Mouse (Mus musculus) hematopoietic stem cell, adult 5-6 weeks (primary cell): ENCODE measurements around the gene Vhl. TPM values are rescaled to one million over a fixed set of nuclear protein-coding genes. Genes with fewer than 3 reads are reported as not detected.

Source experiments
- ATAC-seq, 2 experiments: fragments of 125-278 bp in 1 of 2; replicated peaks in 1 of 2; 2 replicates each; pipeline ENCODE4 v1.8.0; 2016 to 2017; ENCODE audit warnings: inconsistent platforms in 2 of 2, mild to moderate bottlenecking in 2 of 2, moderate number of reproducible peaks in 2 of 2, low read depth in 1 of 2, moderate TSS enrichment in 1 of 2; ENCODE audit not compliant: low FRiP score in 2 of 2, poor library complexity in 2 of 2, severe bottlenecking in 2 of 2, insufficient read depth in 1 of 2, low TSS enrichment in 1 of 2
- total RNA-seq: library from RNA; stranded (forward); fragments of 172-1452, 232-1000 nt; gene quantifications from 2 replicates; pipeline ENCODE4 v1.2.3, GENCODE M21; 2017

Vhl gene
- total RNA-seq, 1 experiment from 2014 or later = 13.5 TPM

DNA sequence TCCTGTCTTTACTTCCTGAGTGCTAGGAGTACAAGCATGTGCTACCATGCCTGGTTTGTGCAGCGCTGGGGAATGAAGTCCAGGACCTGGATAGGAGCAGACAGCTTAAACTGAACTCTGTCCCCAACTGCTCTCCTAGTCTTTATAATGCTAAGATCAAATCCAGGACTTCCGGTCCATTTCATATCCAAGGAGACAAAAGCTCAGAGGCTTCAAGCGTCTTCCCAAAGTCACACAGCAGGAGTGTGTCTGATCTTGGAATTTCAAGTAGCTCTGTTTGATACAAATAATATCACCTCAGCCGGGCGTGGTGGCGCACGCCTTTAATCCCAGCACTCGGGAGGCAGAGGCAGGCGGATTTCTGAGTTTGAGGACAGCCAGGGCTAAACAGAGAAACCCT lies 52.2 kb downstream of the Vhl start:
- ATAC-seq = no peak

DNA sequence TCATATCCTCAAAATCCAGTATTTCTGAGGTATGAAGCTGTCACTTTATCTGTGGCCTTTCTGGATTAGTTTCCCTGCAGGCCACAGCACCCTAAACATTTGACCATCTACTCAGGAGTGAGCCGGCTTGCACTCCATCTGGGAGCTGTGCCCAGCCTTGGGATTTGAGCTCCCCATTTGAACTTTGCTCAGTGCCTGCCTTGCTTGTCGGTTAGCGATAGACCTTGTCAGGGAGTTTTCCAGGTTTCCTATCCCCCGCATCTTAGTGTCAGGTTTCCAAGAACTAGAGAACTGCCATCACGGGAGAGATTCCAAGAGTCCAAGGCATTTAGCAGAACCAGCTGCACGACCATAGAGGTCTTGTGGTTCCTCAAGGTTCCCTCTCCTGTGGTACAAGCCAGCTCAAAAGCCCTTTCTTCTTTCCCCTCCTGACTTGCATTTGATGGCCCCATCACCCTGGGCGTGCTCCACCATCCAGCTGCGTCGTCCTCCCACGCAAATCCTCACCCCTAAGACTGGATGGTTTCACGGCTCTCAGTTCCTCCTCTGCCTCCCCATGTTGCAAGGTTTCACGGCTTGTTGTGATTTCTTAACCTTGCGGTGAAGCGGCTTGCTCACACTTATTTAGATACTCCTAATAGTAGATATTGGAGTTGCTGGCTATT lies 53.4 kb downstream of the Vhl start:
- peak; percentile 19 to 35; a peak in 1 of 4 replicates for ATAC-seq

DNA sequence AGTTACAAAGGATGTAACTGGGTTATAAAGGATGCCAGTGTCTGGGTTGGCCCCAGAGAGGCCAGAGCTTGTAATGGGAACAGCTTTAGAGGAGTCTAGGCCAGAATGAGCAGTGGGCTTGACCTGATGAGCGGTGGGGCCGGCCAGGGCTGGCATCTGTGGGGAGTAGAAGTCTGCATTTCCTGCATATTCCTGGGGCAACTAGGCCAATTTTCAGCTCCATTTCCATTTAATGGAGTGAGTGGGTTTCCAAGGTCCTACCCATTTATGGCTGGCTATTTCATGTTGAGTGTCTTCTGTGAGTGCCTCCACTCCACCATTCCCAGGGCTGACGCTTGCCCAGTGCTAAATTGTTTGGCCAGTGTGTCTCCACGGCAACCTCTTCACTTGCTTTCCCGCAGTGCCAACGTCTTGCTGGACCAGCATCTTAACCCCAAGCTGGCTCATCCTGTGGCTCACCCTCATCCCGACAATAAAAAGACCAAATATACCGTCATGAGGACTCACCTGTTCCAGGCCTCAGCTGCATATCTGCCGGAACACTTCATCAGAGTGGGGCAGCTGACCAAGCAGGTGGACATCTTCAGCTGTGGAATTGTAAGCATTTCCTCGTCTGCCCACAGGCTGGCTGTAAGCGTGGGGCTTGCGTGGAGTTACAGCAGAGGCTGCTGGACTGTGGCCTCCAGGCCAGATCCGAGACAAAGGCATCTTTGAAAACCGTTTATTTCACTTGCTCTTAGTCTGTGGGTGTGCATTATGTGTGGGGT lies 54.7 kb downstream of the Vhl start:
- no peak for ATAC-seq

DNA sequence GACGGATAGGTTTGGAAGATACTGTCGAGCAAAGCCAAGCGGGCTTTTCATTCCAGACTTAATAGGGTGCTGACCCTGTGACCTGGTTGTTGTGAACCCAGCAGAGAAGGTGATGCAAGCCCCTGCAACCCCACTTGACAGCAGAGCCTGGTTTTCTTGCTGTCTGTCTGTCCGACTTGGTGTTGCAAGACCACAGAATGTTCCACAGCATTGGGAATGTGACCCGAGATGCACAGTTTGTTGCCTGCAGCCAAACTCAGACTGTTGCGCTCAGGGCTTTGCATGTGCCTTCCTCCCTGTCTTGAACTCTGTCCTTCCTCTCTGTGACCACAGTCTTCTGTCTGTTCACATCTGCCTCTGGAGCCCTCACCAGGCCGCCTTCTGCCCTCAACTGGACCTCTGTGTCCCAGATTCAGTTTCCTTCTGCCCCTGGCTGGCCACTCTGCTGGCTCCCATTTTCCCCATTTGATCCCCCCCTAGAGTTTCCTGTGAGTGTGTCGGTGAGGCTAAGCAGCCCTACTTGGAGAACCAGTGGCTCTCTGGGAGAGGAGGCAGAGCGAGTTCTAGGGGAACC lies 56.3 kb downstream of the Vhl start:
- no peak for ATAC-seq

Other genes starting within 250 kb of the Vhl start
- 25.5 and 37.9 TPM in 2 replicates for gene Tada3, start 246.1 kb upstream of the Vhl start, total RNA-seq
- gene Arpc4, start 245.8 kb upstream of the Vhl start, total RNA-seq = 159 and 191 TPM in 2 replicates
- gene Ttll3, start 234.7 kb upstream of the Vhl start, total RNA-seq = 1.5 and 7.5 TPM in 2 replicates
- gene Rpusd3, start 204.6 kb upstream of the Vhl start, total RNA-seq = 4.5 and 4.6 TPM in 2 replicates
- gene Cidec, start 188.2 kb upstream of the Vhl start, total RNA-seq = not detected in 2 replicates
- 15.9 and 28.2 TPM in 2 replicates for gene Jagn1, start 181.4 kb upstream of the Vhl start, total RNA-seq
- gene Il17re, start 165.5 kb upstream of the Vhl start, total RNA-seq = 8.4 and 10.6 TPM in 2 replicates
- 0.65 and 1.4 TPM in 2 replicates for gene Il17rc, start 152.5 kb upstream of the Vhl start, total RNA-seq
- gene Creld1, start 140.7 kb upstream of the Vhl start, total RNA-seq = 7.4 and 8.3 TPM in 2 replicates
- gene Prrt3, start 122.0 kb upstream of the Vhl start, total RNA-seq = not detected in 2 replicates
- gene Emc3, start 92.3 kb upstream of the Vhl start, total RNA-seq = 31.2 and 37.1 TPM in 2 replicates
- 22.0 and 25.4 TPM in 2 replicates for gene Fancd2, start 92.3 kb upstream of the Vhl start, total RNA-seq
- not detected in 2 replicates for gene Fancd2os, start 23.2 kb upstream of the Vhl start, total RNA-seq
- 104 and 118 TPM in 2 replicates for gene Brk1, start 19.2 kb upstream of the Vhl start, total RNA-seq
- 20.7 and 30.8 TPM in 2 replicates for gene Irak2, start 14.5 kb downstream of the Vhl start, total RNA-seq
- gene Tatdn2, start 73.1 kb downstream of the Vhl start, total RNA-seq = 120 and 137 TPM in 2 replicates
- not detected in 2 replicates for gene Ghrl, start 95.9 kb downstream of the Vhl start, total RNA-seq
- 88.1 and 99.7 TPM in 2 replicates for gene Sec13, start 116.8 kb downstream of the Vhl start, total RNA-seq